Mouse (Mus musculus) stomach, postnatal 0 days (tissue): Measurements from ENCODE around the gene Lpcat3.

Experiments used
- CTCF ChIP-seq: IDR thresholded peaks from 2 replicates; pipeline ENCODE4 v1.5.1; 2016; ENCODE audit warnings: antibody characterized with exemption, low read depth, mild to moderate bottlenecking, moderate library complexity
- EP300 ChIP-seq: optimal IDR thresholded peaks from 2 replicates; pipeline ENCODE3; 2016; ENCODE audit warnings: antibody characterized with exemption

GRCm38 (mm10) chr6:124746654-124747632 lies 84.1 kb downstream of the Lpcat3 start:
- TF ChIP-seq CTCF, result no peak
- no peak for TF ChIP-seq EP300
